Mouse (Mus musculus) regulatory T cell (primary cell): Measurements from ENCODE around the gene Hsd3b6.
"Not testable (repeated sequence)": the region's sequence is repeated elsewhere in the genome, so short reads cannot be mapped to it uniquely, and the experiment has no call there.

Experiments used
- in situ Hi-C: fragments of 300-600 bp; cut with MboI, MseI; formaldehyde crosslinking; loops from one replicate; pipeline ENCODE4 v1.15.1; 2025; ENCODE audit warnings: high pct_unique_total_duplicates

The Hsd3b6 gene

DNA sequence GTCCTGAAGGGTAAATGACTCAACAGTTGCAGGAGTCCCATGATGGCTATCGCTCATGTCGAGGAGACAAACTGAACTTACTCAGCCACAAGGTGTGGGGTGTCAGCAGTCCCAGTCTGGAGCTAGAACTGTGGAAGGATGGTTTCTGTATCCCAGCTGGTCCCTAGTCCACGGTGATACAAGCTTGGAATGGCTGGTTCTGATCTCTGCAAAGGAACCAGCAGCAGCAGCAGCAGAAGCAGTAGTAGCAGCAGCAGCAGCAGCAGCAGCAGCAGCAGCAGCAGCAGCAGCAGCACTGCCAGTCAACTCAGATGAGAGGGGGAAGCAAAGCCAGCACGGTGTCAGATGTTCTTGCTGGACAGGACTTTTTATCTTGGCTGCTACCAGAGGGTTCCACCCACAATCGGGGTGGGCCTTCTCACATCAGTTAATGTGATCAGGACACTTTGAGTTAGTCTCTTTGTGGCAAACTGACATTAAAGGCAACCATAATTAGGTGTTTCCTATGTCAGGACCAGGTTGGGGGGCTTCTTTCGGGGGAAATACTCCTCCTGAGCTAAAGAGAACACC, at the start of gene Hsd3b6:
Hsd3b6 (minus strand) TSS at position 343 of the 570 bp plus-strand sequence.
- in situ Hi-C loops: no loop called here

DNA sequence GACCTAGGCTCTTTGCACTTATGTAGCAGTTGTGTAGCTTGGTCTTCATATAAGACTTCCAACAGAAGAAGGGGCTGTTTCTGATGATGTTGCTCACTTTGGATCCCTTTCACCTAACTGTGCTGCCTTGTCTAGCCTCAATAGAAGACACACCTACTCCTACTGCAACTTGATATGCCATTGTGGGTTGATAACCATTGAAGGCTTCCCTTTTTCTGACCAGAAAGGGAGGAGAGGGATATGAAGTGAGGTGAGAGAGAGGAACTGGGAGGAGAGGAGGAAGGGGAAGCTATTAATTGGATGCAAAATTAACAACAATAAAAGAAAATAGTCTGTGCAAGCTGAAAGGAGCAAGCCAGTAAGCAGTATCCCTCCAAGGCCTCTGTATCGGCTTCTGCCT, 48.6 kb upstream of the Hsd3b6 start:
- in situ Hi-C loops: no loop called here

DNA sequence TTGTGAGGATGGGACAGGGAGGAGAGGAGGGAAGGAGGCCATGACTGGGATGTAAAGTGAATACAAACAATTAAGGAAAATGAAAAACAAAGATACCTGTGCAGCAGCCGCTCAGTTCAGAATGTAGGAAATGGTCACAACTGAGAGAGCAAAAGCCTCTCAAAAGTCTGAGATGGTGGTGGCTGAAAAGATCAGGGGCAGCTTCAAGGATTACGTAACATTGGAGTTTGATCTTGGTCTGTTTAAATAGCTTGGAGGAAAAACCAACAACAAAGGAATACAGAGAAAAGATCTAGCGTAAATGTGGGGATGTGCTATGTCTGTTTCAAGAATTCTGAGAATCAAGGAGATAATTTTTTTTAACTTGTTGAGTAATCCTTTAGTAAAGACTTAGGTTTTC, 45.3 kb upstream of the Hsd3b6 start, which contains the start of gene Hsd3b1:
Hsd3b1 (minus strand) TSS at position 219 of the 400 bp plus-strand sequence.
- in situ Hi-C loops: no loop called here

DNA sequence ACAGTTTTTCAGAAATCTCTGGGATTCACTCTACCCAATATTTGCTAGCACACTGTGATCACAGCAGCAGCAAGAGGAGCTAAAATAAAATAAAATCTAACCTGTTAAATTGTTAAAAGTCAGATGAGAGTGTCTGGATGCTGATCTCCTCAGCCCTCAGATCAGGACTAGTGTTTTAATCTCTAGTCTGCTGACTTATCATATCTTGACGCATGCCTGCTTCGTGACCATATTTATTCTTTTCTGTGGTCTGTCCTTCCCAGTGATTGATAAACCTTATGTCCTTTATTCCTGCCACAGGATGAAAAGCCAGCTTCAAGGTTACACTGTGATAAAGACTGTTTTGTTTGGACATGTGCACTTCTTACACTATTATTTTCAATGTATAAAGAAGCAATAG, 43.8 kb upstream of the Hsd3b6 start:
- in situ Hi-C loops: no loop called here

DNA sequence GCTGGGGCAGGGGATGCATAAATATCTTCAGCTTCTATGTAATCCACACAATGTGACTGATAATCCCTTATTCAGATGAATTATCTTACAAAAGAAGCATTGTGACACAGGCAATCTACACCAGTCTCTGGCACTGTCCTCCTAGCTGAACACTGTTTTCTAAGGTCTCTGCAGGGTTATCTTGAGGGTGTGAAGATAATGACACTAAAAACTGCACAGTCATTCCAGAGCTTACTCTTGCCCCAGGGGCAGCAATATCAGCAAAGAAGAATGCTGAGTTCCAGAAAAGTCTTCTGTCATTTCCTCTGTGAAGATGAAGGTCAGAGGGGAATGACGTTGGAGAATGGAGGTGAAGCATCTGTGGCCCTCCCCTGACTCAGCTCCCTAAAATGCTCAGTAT, 42.6 kb upstream of the Hsd3b6 start:
- in situ Hi-C loops: no loop called here

DNA sequence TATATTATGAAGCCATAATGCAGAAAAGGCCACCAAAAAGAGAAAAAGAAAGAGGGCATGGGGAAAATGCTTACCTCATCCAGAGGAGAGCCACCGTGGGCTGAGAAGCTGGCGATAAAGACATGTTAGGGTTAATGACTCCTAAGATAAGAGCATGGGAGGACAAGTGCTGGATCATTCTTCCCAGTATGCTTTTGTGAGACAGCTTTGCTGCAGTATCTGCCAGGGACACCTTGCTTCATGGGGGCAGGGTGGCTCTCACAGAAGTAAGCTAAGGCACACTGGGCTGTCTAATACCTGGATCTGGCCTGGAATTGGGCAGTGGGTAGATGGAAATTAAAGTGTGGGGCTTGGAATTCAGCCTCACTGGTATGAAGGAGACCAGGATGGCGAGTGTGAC, 40.9 kb upstream of the Hsd3b6 start:
- in situ Hi-C loops: no loop called here

DNA sequence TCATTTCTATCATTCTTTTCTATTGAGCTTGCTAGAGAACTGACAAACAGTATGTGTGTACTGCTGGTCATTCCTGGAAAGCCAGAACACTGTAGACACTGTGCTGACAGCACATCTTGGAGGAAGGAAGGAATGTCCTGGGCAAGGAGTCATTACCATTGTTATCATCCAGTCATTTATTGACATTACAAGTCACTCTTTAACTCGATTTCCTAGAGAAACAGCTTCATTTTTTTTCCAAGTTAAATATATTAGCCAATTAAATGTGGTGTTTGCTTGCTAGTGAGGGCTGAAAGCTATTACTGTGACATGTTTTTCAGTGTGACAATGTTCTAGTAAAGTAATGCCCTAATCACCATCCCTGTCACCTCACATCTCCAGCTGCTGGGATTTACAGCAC, 39.4 kb upstream of the Hsd3b6 start:
- in situ Hi-C loops: no loop called here

DNA sequence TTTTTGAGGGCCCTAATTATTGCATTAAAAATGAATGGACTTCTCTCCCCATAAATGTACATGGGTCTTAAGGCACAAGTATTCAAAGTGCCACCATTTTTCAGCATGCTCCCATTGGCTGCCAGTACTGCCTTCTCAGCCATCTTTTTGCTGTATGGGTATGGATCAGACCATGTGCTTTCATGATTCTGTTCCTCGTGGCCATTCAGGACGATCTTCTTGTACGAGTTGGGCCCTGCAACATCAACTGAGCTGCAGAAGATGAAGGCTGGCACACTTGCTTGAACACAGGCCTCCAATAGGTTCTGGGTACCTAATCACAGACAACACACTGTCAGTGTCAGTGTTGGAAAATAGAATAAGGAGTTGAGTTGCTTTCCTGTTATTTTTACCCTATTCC, 38.8 kb upstream of the Hsd3b6 start:
- in situ Hi-C loops: no loop called here

DNA sequence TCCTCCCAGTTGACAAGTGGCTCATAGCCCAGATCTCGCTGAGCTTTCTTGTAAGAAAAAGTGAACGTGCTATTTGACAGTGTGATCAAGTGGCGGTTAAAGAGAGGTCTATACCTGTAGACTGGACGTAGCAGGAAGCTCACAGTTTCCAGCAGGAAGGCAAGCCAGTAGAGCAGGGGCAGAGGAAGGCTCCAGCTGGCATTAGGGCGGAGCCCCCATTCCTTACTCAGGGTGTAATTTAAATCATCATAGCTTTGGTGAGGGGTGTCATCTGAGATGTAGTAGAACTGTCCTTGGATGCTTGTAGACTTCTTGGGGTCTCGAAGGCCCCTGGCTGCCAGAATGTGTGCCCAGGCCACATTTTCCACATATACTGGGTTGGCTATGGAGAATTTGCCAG, 38.4 kb upstream of the Hsd3b6 start:
- in situ Hi-C loops: no loop called here

DNA sequence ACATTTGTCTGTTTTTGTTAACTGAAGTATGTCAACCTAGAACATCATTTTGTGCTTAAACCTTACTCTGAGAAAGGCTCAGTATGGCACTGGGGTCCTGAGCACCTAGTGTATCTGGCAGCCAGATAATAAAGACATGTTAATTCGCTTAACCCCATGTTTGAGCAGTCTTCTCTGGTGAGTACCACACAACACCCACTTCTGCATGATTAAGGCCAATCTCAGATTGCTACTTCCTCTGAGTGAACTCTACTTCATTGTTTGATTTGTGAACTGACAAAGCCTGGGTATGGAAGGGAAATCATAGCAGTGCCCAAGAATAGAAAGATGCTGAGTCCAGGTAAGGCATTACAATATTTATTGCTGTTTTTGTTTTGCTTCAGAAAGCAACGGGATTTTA, 37.6 kb upstream of the Hsd3b6 start:
- in situ Hi-C loops: no loop called here

DNA sequence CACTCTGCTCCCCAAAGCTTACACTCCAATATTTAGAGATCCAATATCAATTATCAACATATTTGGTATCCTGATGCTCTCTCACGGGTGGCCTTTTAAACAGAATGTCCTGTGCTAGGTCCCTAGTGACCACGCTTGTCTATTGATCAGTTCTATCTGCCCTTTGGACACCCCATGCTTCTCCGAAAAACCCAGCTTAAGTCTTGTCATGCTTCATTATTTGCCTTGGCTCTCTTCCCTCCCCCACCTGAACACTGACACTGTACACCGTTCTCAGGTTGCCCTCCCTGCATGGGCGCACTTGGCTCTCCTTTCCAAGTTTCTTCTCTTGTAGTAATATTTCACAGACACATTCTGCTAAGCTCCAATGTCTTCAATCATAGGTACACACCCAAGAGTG, 36.0 kb upstream of the Hsd3b6 start:
- in situ Hi-C loops: no loop called here

DNA sequence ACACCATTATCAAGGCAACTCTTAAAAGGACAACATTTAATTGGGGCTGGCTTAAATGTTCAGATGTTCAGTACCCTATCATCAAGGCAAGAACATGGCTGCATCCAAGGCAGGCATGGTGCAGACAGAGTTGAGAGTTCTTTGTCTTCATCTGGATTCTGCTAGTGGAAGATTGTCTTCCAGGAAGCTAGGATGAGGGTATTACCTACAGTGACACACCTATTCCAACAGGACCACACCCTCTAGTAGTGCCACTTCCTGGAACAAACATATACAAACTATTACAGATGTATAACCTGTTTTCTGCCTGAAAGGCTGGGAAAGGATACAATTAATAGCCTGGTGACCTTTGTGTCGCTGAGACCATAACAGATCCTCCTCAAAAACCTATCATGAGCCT, 34.7 kb upstream of the Hsd3b6 start:
- in situ Hi-C loops: no loop called here

DNA sequence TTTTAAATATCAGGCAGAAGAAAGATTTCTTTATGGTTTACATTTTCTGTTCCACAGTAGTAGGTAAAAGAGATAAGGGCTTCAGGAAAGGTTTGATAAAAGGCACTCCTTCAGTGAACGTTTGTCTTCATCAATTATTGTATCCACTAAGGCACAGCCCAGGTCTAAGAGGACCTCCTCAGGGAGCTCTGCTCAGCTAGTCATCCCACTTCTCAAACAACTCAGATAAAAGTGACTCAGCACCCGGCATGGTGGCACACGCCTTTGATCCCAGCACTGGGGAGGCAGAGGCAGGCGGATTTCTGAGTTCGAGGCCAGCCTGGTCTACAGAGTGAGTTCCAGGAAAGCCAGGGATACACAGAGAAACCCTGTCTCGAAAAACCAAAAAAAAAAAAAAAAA, 1.6 kb downstream of the Hsd3b6 start:
- in situ Hi-C loops: not testable (repeated sequence)

DNA sequence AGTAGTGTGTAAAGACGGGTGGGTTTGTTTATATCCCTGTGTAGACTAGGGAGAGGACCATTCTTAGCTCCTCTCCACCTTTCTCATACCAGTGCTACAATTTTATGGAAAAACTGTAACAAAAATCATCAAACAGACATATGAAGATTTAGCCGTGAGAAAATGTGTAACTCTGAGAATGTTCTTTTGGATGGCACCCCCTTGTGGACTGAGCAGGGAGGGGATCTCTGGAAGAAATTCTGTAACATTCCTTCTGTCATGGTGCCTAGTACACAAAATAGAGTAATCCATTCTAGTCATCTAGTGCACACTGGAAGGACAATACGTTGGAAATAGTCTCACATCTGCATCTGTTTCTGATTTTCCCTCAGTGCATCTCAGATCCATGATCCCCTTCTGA, 9.2 kb downstream of the Hsd3b6 start:
- in situ Hi-C loops: not testable (repeated sequence)

DNA sequence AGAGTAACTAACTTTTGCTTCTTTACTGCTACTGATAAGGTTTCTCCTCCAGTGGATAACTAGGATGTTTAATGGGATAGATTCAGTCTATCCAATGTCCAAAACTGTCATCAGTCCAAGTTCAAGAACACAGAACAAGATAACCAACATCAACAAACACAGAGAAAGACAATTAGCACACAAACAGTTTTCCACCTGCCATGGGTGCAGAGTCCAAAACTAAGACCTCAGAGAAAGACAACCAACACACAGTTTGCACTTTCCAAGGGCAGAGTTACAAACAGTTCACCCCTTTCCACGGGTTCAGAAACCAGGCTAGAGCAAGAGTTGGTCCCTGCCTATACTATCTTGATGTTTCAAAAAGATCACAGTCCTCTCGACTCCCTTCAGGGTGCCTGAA, 27.7 kb downstream of the Hsd3b6 start:
- in situ Hi-C loops: no loop called here

DNA sequence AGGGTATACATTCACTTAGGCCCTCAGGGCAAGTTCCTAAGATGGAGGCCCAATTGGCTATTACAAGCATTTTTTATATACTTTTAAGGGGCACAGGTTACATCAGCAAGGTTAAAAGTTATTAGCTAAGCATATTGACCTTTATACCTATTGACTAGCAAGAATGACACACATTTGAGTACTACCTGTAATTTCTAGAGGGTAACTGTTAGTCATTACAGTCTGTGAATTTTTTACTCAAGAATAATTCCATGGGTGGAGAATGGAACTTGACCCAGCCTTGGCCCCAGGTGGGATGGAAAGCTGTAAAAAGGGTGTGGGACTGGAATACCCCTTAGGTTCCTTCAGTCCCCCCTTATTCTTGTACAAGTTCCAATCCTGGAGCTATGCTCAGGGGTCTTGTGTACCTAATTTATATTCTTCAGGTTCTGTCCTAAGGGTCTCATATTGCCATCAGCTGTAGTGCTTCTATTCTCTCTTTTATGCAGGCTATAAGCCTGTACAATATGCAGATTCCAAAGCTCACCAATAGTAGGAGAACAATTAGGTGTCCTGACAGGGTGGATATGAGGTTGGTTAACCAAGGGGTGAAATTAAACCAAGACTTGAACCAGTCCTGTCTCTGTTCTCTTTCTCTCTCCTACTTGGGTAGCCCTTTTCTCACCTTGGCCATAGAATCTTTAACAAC, 31.9 kb downstream of the Hsd3b6 start:
- in situ Hi-C loops: no loop called here

DNA sequence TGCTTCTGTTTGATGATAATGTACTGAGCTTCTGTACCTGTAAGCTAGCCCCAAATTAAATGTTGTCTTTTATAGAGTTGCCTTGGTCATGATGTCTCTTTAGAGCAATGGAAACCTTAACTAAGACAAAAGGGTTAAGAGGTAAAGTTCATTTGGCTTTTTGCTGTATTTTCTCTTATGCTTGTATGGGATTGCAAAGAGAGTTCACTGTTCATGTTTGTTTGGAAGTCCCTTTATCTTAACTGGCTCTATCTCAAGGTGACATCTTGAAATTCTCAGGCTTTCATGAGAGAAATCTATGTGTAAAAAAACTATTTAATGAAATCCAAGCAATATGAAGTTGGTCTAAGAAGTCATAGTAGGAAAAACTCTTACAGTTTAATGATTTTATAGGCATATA, 33.3 kb downstream of the Hsd3b6 start:
- in situ Hi-C loops: no loop called here

DNA sequence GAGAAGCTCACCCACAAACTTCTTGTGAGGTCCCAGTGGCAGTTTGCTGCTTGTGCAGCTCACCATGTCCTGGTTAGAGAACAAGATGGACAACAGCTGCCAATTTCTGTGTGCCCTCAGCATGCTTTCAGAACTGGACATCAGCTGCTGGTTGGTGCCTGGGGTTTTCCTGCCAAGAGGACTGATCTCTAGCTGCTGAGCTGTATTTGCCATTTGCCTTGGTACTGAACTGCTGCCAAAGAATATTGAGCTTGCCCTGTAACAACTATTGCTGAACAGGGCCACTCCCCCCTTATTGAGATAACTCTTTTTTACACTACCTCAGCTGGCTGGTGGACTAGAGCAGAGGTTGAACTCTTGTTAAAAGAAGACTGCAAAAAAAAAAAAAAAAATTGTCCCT, 50.1 kb downstream of the Hsd3b6 start:
- in situ Hi-C loops: no loop called here

DNA sequence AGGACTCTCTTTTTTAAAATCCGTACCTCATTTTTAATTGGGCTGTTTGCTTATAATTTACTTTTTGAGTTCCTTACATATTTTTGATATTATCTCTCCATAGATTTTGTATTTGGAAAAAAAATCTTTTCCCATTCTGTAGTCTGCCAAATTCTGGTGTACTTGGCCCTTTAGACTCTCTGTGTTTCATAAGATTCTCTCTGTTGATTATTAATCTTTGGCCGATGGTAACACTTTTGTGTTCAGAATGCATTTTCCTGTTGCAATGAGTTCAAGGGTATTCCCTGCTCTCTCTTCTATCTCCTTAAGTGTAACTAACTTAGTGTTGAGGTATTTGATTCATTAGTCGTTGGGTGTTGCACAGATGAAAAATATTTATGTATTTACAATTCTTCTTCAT, 57.4 kb downstream of the Hsd3b6 start:
- in situ Hi-C loops: no loop called here
